Mouse (Mus musculus) limb, embryonic 12.5 days (tissue): ENCODE results near the gene Susd1. TPM values are rescaled to one million over a fixed set of nuclear protein-coding genes. Genes with fewer than 3 reads are reported as not detected.

Experiments used
- ATAC-seq: fragments of 200-750 bp; cut with Nextera tagmentation; 2 replicates; pipeline ENCODE4 v1.8.0; 2017; ENCODE audit warnings: low read depth, moderate TSS enrichment; ENCODE audit not compliant: insufficient number of reproducible peaks, insufficient read depth, low FRiP score, low TSS enrichment
- H3K27ac ChIP-seq: fragments of 300-500 bp; sonication (generic); 2 replicates; pipeline ENCODE4 v1.5.1; 2016; ENCODE audit warnings: mild to moderate bottlenecking, moderate library complexity
- H3K27me3 ChIP-seq: fragments of 300-500 bp; sonication (generic); 2 replicates; pipeline ENCODE4 v1.6.1; 2016; ENCODE audit warnings: mild to moderate bottlenecking, moderate library complexity
- H3K36me3 ChIP-seq: fragments of 300-500 bp; sonication (generic); 2 replicates; pipeline ENCODE4 v1.6.1; 2016; ENCODE audit warnings: mild to moderate bottlenecking, moderate library complexity
- H3K4me1 ChIP-seq: fragments of 300-500 bp; sonication (generic); replicated peaks from 2 replicates; pipeline ENCODE4 v1.6.1; 2016
- H3K4me2 ChIP-seq: fragments of 300-500 bp; sonication (generic); 2 replicates; pipeline ENCODE4 v1.6.1; 2016; ENCODE audit warnings: mild to moderate bottlenecking, moderate library complexity
- H3K4me3 ChIP-seq: fragments of 300-500 bp; sonication (generic); replicated peaks from 2 replicates; pipeline ENCODE4 v1.5.1; 2016; ENCODE audit warnings: mild to moderate bottlenecking
- H3K9ac ChIP-seq: fragments of 300-500 bp; sonication (generic); replicated peaks from 2 replicates; pipeline ENCODE4 v1.6.1; 2016; ENCODE audit warnings: mild to moderate bottlenecking, moderate library complexity
- H3K9me3 ChIP-seq: fragments of 300-500 bp; sonication (generic); 2 replicates; pipeline ENCODE4 v1.6.1; 2016; ENCODE audit warnings: mild to moderate bottlenecking, moderate library complexity
- WGBS: fragments of 180-500 bp; shearing (Covaris S2); methylation state at CpG from one replicate; pipeline ENCODE4 v1.1.7; 2016; 5-methylcytosine and 5-hydroxymethylcytosine counted together
- polyA plus RNA-seq: library from polyadenylated mRNA; unstranded; fragments of >200 nt; fragmentation: Nextera tagmentation; extraction: Ambion mirVana; gene quantifications from 2 replicates; pipeline ENCODE4 v1.2.1, GENCODE M21; 2016

Susd1 gene
- polyA plus RNA-seq, 1 experiment from 2014 or later, result 1.2 TPM

- Histone ChIP-seq H3K9ac (no peak overlapping the region), H3K4me2 (no peak overlapping the region), H3K4me3 (no peak overlapping the region), H3K4me1 (no peaks in the 10 kb centered on the region), H3K9me3 (no peaks in the 10 kb centered on the region), H3K36me3 (no peaks in the 10 kb centered on the region), H3K27me3 (no peaks in the 10 kb centered on the region), H3K27ac (no peak overlapping the region)
- no peak for ATAC-seq
- WGBS, result 40% methylated on average over 8 of the region's 8 CpGs
Observed at GRCm38 (mm10) chr4:59452503-59452933, 14.1 kb upstream of the Susd1 start.

- H3K4me2 ChIP-seq, result no peak overlapping the region
- H3K9me3 ChIP-seq, result no peaks in the 10 kb centered on the region
- H3K36me3 ChIP-seq, result no peaks in the 10 kb centered on the region
- ATAC-seq, result no peak
- H3K27ac ChIP-seq, result no peak overlapping the region
- no peak overlapping the region for H3K4me3 ChIP-seq
- no peaks in the 10 kb centered on the region for H3K27me3 ChIP-seq
- no peaks in the 10 kb centered on the region for H3K4me1 ChIP-seq
- 90% methylated on average over 3 of the region's 3 CpGs for WGBS
- H3K9ac ChIP-seq, result no peak overlapping the region
Observed at GRCm38 (mm10) chr4:59450906-59451305, 12.5 kb upstream of the Susd1 start.

GRCm38 (mm10) chr4:59450234-59450854, 11.9 kb upstream of the Susd1 start:
- no peaks in the 10 kb centered on the region for H3K27me3 ChIP-seq
- H3K9me3 ChIP-seq, result no peaks in the 10 kb centered on the region
- H3K4me1 ChIP-seq, result no peaks in the 10 kb centered on the region
- H3K4me3 ChIP-seq, result no peak overlapping the region
- WGBS, result 82% methylated on average over 6 of the region's 6 CpGs
- no peaks in the 10 kb centered on the region for H3K36me3 ChIP-seq
- no peak overlapping the region for H3K4me2 ChIP-seq
- H3K27ac ChIP-seq, result no peak overlapping the region
- no peak overlapping the region for H3K9ac ChIP-seq
- ATAC-seq, result no peak

DNA sequence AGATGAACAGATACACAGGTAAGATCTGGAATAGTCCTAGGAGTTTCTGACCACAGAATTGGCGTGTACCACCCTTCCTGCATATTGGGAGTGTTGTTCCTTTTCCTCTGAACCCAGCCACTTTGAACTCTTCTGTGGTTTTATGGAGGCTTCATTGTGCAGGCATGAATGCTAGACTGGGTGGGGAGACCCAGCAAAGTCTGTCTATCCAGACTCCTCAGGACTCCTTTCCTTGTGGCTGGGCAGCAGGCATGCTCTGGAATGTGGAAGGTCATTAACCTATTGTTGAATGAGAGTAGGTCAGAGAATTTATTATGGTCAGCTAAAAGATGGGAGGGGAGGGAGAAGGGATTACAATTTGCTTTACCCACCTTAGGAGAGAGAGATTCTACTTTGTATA, 8.9 kb upstream of the Susd1 start:
- Histone ChIP-seq H3K36me3 (no peaks in the 10 kb centered on the region), H3K4me1 (no peaks in the 10 kb centered on the region), H3K27me3 (no peaks in the 10 kb centered on the region), H3K27ac (no peak overlapping the region), H3K9ac (no peak overlapping the region), H3K4me2 (no peak overlapping the region), H3K4me3 (no peak overlapping the region), H3K9me3 (no peaks in the 10 kb centered on the region)
- 85% methylated on average over 1 of the region's 1 CpGs for WGBS
- no peak for ATAC-seq

- H3K27me3 ChIP-seq, result peaks cover 3% of the 10 kb centered on the region
- ATAC-seq, result no peak
- WGBS, result 55% methylated on average over 6 of the region's 6 CpGs
- H3K36me3 ChIP-seq, result no peaks in the 10 kb centered on the region
- H3K4me1 ChIP-seq, result no peaks in the 10 kb centered on the region
- H3K4me3 ChIP-seq, result no peak overlapping the region
- H3K9me3 ChIP-seq, result no peaks in the 10 kb centered on the region
- no peak overlapping the region for H3K27ac ChIP-seq
- no peak overlapping the region for H3K4me2 ChIP-seq
- H3K9ac ChIP-seq, result no peak overlapping the region
Observed at GRCm38 (mm10) chr4:59445516-59445915, 7.1 kb upstream of the Susd1 start.

DNA sequence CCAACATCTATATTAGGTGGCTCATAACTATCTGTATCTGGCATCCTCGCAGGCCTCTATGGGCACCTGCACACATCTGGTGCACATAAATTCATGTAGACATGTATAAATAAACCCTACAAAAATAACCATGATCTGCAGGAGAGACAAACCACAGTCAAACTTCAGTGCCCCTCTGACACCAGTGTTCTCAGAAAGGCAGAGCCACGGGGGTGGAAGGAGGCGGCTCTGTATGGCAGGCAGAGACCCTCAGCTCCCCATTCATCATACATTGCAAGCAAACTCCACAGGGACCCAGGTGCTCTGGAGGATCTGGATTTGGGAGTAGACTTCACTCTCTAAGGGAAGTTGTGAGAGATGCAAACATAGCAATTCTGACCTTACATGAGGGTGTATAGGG, 6.6 kb upstream of the Susd1 start:
- Histone ChIP-seq H3K27ac (no peak overlapping the region), H3K36me3 (no peaks in the 10 kb centered on the region), H3K4me3 (no peak overlapping the region), H3K4me2 (no peak overlapping the region), H3K9ac (no peak overlapping the region), H3K27me3 (peaks cover 8% of the 10 kb centered on the region), H3K9me3 (no peaks in the 10 kb centered on the region), H3K4me1 (no peaks in the 10 kb centered on the region)
- 81% methylated on average over 3 of the region's 3 CpGs for WGBS
- ATAC-seq, result no peak

DNA sequence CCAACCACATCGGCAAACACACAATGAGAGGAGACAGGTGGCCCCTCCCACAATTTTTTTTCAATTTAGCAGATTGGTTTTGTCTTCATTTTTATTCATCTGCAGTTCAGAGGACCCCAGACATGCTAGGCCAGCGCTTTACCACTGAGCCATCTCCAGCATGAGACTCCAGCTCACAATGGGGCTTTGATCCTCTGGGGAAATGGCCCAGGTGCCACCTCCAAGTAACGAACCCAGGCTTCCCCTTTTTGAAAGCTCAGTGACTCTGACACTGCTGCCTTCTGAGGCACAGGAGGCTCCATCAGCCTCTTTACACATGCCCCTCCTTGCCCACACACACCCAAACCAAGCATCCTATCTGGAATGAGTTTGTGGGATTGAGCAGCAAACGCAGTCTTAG, 5.7 kb upstream of the Susd1 start:
- no peaks in the 10 kb centered on the region for H3K9me3 ChIP-seq
- H3K27ac ChIP-seq, result no peak overlapping the region

GRCm38 (mm10) chr4:59441265-59441664, 2.8 kb upstream of the Susd1 start:
- WGBS, result 82% methylated on average over 1 of the region's 1 CpGs
- H3K4me3 ChIP-seq, result no peak overlapping the region

More for the DNA sequence above, 5.7 kb upstream of the Susd1 start:
- Histone ChIP-seq H3K36me3 (no peaks in the 10 kb centered on the region), H3K4me3 (no peak overlapping the region), H3K4me2 (no peak overlapping the region), H3K4me1 (no peaks in the 10 kb centered on the region), H3K9ac (no peak overlapping the region), H3K27me3 (peaks cover 14% of the 10 kb centered on the region)
- WGBS, result 74% methylated on average over 4 of the region's 4 CpGs
- ATAC-seq, result no peak

GRCm38 (mm10) chr4:59439960-59440359, 1.5 kb upstream of the Susd1 start:
- H3K9ac ChIP-seq, result no peak overlapping the region
- H3K4me1 ChIP-seq, result peaks cover 6% of the 10 kb centered on the region; the same call in 1 of the 2 replicates
- H3K4me3 ChIP-seq, result no peak overlapping the region
- H3K9me3 ChIP-seq, result no peaks in the 10 kb centered on the region
- ATAC-seq, result no peak
- H3K27ac ChIP-seq, result no peak overlapping the region
- 49% methylated on average over 2 of the region's 2 CpGs for WGBS
- no peak overlapping the region for H3K4me2 ChIP-seq
- H3K27me3 ChIP-seq, result peaks cover 38% of the 10 kb centered on the region
- no peaks in the 10 kb centered on the region for H3K36me3 ChIP-seq

More at GRCm38 (mm10) chr4:59441265-59441664, 2.8 kb upstream of the Susd1 start:
- no peak for ATAC-seq
- peaks cover 6% of the 10 kb centered on the region; the same call in 1 of the 2 replicates for H3K4me1 ChIP-seq
- no peak overlapping the region for H3K27ac ChIP-seq
- no peaks in the 10 kb centered on the region for H3K9me3 ChIP-seq
- H3K27me3 ChIP-seq, result peaks cover 38% of the 10 kb centered on the region
- no peak overlapping the region for H3K4me2 ChIP-seq
- H3K36me3 ChIP-seq, result no peaks in the 10 kb centered on the region
- H3K9ac ChIP-seq, result no peak overlapping the region

DNA sequence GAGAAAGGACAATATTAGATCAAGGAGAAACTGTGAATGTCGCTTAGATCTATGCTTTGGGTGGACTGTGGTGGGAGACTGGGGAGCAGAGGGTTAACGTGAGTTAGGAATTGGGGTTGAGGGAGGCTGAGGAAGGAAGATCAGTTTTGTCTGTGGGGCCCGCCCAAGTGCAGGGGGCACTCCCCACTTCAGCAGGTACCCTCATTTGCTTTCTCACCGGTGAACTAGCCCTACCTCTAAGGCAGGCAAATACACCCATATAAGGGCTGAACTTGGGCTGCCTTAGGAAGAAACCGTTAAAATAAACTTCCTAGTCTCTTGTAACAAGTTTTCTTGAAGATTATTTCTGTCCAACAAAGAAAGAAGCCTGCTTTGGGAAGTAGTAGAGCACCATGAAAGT, 608 bp upstream of the Susd1 start:
- Histone ChIP-seq H3K27ac (no peak overlapping the region), H3K4me3 (no peak overlapping the region), H3K4me2 (peak overlapping the region; percentile 100; the same call in 1 of the 2 replicates), H3K4me1 (peaks cover 6% of the 10 kb centered on the region; the same call in 1 of the 2 replicates), H3K9me3 (no peaks in the 10 kb centered on the region), H3K27me3 (peaks cover 38% of the 10 kb centered on the region), H3K9ac (no peak overlapping the region), H3K36me3 (no peaks in the 10 kb centered on the region)
- WGBS, result 21% methylated on average over 5 of the region's 5 CpGs
- no peak for ATAC-seq

GRCm38 (mm10) chr4:59435951-59436350, 2.5 kb downstream of the Susd1 start:
- no peak for ATAC-seq
- Histone ChIP-seq H3K4me2 (no peak overlapping the region), H3K36me3 (no peaks in the 10 kb centered on the region), H3K9me3 (no peaks in the 10 kb centered on the region), H3K9ac (no peak overlapping the region), H3K27ac (no peak overlapping the region), H3K27me3 (peaks cover 38% of the 10 kb centered on the region), H3K4me3 (no peak overlapping the region), H3K4me1 (peaks cover 11% of the 10 kb centered on the region; the same call in 1 of the 2 replicates)
- WGBS, result 88% methylated on average over 4 of the region's 4 CpGs

DNA sequence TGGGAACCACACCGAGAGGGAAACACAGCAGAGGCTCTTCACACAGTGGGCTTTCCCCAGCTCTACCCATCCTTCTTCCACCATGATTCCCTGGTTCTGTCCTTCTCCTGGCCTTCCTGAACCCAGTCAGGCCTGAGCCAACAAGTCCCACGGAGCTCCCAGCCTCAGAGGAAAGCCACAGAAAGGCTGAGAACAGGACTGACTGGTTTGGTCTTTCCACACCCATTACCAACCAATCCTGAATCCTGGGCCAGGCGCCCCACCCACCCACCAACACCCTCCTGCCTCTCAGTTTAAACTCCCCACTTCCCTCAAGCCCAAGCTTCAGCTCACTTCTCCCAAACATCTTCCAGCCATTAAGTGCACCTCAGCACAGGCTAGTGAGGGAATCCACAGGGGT, 4.4 kb downstream of the Susd1 start:
- H3K9me3 ChIP-seq, result no peaks in the 10 kb centered on the region
- no peak overlapping the region for H3K4me2 ChIP-seq
- H3K27me3 ChIP-seq, result peaks cover 23% of the 10 kb centered on the region
- ATAC-seq, result no peak
- peaks cover 11% of the 10 kb centered on the region; the same call in 1 of the 2 replicates for H3K4me1 ChIP-seq
- H3K4me3 ChIP-seq, result no peak overlapping the region
- no peak overlapping the region for H3K9ac ChIP-seq
- H3K27ac ChIP-seq, result no peak overlapping the region
- 60% methylated on average over 3 of the region's 3 CpGs for WGBS
- H3K36me3 ChIP-seq, result no peaks in the 10 kb centered on the region
